Mouse (Mus musculus) adrenal gland, postnatal 36 days (tissue): ENCODE results near the gene Hsf2. TPM values are rescaled to one million over a fixed set of nuclear protein-coding genes. Genes with fewer than 3 reads are reported as not detected.
A peak's percentile ranks its signal among the peaks of the same experiment; 100 is the strongest.
"Not testable (repeated sequence)": the region's sequence is repeated elsewhere in the genome, so short reads cannot be mapped to it uniquely, and the experiment has no call there.

Source experiments
- DNase-seq, 2 experiments: peaks; one replicate each; pipeline ENCODE4 v3.0.0; 2021; ENCODE audit warnings: mixed read lengths in 1 of 2
- total RNA-seq, 2 experiments: library from RNA; stranded (reverse); gene quantifications; 2 replicates each; pipeline ENCODE4 v1.2.3; 2021

The Hsf2 gene
- total RNA-seq, 2 experiments from 2014 or later: 14.9 to 16.5 TPM

DNA sequence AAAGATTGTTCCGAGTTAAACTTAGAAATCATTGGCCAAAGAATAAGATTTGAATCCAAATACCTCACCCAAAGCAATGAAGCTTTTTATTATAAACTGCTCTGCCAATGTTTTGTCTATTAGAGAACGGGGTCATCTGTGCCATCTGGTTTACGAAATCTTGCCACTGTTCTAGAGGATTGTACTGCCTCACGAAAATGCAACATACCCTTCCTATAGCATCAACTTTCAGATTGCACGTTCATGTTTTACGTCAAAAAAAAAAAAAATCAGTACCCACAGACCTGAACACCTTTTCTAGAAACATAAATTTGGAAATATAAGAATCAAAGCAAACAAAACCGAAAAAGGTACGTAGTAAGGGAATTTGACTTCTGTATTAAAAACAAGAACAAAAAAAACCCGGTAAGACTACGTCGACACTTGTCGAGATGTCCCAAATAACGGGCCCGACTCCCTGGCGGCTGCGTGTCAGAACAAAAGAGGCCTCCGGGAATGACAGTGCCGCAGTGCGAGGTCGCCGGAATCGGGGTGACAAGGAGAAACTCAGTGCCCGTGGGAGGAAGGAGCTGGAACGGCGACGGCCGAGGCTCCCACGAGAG lies 45.5 kb downstream of the Hsf2 start:
- DNase-seq: no peak

GRCm38 (mm10) chr10:57532218-57533101 lies 46.3 kb downstream of the Hsf2 start, which contains the start of gene Serinc1:
Serinc1 (minus strand) TSS chr10:57532530.
- peak; percentile 94 to 95 for DNase-seq

- DNase-seq: not testable (repeated sequence)
Observed at GRCm38 (mm10) chr10:57543890-57544289, 57.7 kb downstream of the Hsf2 start.

DNA sequence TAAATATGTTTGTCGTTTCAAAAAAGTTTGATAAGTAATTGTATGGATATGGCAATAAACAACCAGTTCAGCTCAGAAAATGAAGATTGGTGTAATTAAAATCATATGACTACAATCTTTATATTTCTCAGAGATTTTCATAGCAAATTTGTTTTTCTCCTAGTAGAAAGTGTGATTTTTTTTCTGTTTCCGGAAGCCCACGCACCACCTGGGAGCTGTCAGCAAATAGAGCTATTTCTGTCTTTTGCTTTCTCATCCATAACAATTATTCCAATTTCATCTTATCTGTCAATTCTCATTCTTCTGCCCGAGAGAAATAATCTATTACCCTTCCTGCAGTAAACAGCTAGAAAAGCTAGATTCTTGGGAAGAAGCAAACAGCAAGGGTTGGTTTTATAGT lies 63.4 kb downstream of the Hsf2 start:
- DNase-seq: no peak

- DNase-seq: no peak
Observed at GRCm38 (mm10) chr10:57553719-57554118, 67.5 kb downstream of the Hsf2 start.

DNA sequence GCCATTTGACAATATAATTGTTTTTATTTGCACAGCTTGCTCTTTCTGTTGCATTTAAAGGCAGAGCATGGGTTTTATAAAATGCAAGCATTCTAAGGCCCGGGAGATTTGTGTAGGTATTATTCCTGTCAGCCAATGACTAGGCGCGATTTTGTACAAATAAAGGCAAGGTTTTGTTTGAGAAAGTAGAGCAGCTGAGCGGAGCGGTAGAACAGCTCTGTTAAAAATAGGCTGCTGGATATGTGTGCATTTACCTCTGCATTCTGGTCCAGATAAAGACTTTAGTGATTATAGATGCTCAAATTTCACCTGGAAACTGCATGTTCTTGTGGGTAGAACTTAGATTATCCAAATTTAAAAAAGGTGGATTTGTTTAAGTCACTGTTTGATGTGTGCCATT lies 71.4 kb downstream of the Hsf2 start:
- DNase-seq: no peak

Other genes with a start within 250 kb of the Hsf2 start
- gene Serinc1, start 46.1 kb downstream of the Hsf2 start, total RNA-seq: 100 to 1,000 TPM; 308 to 387 TPM
- gene Pkib, start 145.6 kb downstream of the Hsf2 start, total RNA-seq: under 1 TPM; 0.07 to 0.79 TPM